Mouse (Mus musculus): ENCODE measurements around the gene Wdr66.
A peak's percentile ranks its signal among the peaks of the same experiment; 100 is the strongest.

The Wdr66 gene

DNA sequence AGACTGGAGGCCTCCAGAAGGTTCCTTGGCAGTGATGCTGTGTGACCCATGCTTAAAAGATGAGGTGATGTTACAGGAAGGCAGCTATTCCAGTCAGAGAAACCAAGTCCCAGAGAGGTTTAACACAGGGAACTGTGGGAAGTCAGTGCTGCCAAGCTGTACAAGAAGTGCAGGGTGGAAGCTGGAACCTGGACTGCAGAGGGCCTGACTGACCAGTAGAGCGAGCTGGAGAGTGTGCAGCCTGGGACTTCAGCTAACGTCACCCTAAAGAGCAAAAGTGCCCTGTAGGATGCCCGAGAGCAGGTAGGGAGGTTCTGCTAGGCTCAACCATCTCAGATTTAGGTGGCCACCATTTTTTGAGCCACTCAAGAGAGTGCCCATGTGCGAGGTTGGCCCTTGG is 111.0 kb downstream of the Wdr66 start:
- peak in 1 of 2 experiments; percentile 29 for DNase-seq

DNA sequence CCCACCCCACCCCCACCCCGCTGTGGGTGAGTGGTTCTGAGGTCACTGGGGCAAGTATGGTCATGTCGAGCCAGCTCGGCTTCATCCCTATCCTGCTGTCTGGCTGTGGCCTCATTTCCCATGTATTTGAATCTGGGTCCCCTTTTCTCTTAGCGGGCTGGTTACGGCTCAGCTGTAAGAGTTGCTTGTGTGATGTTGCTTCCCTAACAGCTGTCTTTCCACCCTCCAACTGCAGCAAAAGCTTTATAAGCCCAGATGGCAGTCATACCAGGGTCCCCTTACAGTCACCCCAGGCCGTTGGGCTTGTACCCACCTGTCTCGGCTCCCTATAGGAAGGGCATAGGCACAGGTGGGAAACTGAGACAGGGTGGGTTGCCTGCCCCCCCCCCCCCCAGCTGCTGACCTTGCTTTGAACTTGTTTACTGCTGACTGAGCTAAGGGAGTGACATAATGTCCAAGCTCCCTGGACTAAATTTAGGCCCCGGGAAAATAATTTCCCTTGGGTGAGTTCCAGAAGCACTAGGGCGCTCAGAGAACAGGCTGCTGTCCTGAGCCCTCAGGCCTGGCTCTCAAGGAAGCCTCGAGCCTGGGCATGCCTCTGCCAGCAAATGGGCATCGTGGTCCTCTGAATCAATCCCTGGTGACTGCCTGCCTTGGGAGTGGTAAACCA is 112.5 kb downstream of the Wdr66 start:
- peak; percentile 78 to 86 for DNase-seq

DNA sequence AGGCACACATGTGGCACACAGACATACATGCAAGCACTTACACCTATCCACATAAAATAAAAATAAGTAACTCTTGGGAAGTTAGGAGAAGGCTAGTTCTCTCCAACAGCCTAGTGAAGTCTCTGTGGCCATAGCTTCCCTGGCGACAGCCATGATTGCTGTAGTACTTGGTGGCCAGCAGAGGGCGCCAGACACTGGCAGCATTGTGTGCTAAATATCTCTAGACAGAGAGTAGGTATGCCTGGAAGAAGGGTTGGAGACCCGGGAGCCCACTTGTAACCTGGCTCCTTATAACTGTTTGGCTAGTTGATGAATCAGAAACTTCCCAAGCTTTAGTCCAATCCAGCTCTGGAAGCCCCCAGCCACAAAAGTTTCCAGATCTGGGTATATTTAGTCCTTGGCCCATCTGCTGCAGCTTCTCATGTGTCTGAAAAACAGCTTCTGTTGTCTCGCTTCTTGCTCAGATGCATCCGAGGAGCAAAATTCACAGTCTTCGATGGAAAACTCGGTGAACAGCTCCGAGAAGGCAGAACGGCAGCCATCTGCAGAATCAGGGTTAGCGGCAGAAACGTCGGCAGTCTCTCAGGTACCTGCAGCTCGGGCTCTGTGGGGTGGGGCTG is 117.1 kb downstream of the Wdr66 start:
- no peak for DNase-seq

DNA sequence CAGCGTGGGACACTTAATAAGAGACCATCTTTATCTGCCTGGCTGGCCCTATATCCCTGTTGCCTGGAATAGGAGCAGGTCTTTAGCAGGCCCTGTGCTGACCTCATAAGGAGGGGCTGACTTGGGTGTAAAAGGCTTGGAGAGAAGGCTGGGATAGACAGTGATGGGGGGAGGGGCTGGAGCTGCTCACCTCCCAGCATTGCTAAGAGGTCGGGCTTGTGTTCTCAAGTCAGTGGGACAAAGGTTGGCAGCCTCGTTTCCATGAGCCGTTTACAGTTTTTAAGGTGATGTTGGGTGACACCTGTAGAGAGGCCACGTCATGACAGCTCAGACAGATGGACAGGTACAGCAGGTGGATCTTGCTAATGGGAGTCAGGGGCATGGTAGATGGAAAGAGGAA is 118.1 kb downstream of the Wdr66 start:
- DNase-seq, result no peak

DNA sequence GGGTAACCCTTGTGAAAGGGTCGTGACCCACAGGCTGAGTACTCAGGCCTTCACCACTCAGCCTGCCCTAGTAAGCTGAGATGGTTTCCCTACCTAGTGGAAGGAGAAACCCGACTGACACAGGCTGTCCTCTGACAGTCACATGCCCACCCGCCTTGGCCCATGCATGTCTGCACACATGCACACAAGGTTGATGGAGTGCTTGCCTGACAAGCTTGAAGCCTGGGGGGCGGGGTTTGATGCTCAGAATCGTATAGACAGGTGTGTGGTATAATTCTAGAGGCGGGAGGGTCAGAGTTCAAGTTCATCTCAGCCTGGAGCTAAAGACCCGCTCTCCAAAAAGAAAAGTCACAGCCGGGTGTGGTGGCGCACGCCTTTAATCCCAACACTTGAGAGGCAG is 123.4 kb downstream of the Wdr66 start:
- no peak for DNase-seq

DNA sequence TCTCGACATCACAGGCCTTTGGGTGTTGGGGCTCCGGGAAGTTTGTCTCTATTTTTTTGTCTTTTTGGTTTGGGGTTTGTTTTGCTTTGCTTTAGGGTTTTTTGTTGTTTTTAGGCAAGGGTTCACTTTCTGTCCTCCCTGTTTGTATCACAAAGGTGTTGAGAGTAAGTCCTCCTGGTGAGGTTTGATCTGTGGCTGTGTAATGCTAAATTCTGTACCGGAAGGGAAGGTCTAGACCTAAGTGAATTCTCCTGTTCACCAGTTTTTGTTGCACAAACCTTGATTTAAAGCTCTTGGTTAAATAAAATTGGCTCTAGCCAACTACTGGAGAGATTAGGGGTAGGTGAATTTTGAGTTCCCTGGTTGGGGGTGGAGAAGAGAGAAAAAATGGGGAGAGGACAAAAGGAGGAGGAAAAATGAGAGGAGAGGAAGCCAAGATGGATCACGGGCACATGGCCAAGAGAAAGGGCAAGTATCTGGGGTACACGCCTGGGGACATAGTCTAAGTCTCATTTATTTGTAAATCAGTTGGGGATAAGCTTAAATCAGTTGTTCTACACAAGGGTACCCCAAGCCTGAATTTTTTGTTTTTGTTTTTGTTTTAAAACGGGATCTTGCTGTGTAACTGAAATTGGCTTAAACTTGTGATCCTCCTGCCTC is 124.0 kb downstream of the Wdr66 start:
- no peak for DNase-seq

DNA sequence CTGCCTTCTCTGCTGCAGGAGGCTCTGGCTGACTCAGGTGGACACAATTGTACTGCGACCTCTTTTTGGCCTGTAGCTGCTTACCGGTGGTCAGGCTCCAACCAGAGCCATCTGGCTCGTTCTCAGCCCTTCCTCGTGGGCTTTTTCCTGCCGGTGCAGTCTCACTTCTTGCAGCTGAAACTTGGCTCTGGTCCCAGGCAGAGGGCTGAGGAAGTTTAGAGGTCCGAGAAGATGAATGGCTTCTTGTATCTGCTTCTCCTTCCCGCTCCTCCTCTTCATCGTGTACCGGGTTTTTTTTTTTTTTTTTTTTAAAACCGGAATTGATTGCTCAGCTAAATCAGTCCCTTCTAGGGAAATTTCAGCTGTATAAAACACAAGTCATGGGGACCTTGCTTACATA is 124.7 kb downstream of the Wdr66 start:
- peak; percentile 86 to 88 for DNase-seq
